Mouse (Mus musculus): ENCODE results near the gene Gm11037.

DNA sequence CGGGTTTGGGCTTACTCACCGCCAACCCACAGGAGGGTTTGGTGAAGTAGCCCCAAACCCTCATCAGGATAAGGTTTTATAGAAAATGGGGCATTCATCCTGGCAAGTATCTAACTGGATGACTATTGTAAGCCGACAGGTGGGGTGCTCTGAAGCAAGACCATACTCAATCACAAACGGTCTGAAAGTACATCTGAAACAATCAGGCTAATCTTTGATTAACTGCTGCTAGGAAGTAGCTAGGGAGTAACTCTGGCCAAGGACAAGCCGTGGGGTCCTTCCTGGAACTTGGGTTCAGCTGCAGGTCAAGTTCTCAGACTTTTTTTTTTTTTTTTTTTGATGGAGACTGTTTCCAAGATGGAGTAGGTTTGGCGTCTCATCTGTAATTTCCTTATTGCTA, 34.7 kb downstream of the Gm11037 start:
- TF ChIP-seq CTCF (IDR thresholded peaks at IDR 0.05; ENCODE audit: borderline replicate concordance, control insufficient read depth, extremely low read depth, insufficient read depth, low read length, poor library complexity), result no peak
- no peak for TF ChIP-seq POLR2A (IDR thresholded peaks at IDR 0.05; ENCODE audit: control insufficient read depth, extremely low read depth, insufficient read depth, low read length, poor library complexity)
